Mouse (Mus musculus) brain, embryonic 14.5 days (tissue): ENCODE data around the gene Gabpb1. TPM values are rescaled to one million over a fixed set of nuclear protein-coding genes. Genes with fewer than 3 reads are reported as not detected.

Experiments used
- DNase-seq: peaks from one replicate; pipeline ENCODE4 v3.0.0-alpha.2; 2011; ENCODE audit warnings: low read depth
- CTCF ChIP-seq: fragments of 200-500 bp; IDR thresholded peaks from 2 replicates; pipeline ENCODE4 v1.5.1; 2012; ENCODE audit warnings: inconsistent platforms, mild to moderate bottlenecking, moderate library complexity, borderline replicate concordance; ENCODE audit not compliant: insufficient read depth, insufficient read length; ENCODE audit errors: extremely low read depth
- POLR2A ChIP-seq: fragments of 200-500 bp; IDR thresholded peaks from 2 replicates; pipeline ENCODE4 v1.6.1; 2012; ENCODE audit warnings: mild to moderate bottlenecking, inconsistent platforms, borderline replicate concordance; ENCODE audit not compliant: poor library complexity, insufficient read depth, insufficient read length, severe bottlenecking; ENCODE audit errors: extremely low read depth
- polyA plus RNA-seq: library from polyadenylated mRNA; depleted of rRNA; stranded (reverse); fragments of >200 nt; gene quantifications from 2 replicates; pipeline ENCODE4 v1.2.3, GENCODE M21; 2012; rRNA removed

Gabpb1 gene
- polyA plus RNA-seq, 1 experiment = 41.9 TPM

DNA sequence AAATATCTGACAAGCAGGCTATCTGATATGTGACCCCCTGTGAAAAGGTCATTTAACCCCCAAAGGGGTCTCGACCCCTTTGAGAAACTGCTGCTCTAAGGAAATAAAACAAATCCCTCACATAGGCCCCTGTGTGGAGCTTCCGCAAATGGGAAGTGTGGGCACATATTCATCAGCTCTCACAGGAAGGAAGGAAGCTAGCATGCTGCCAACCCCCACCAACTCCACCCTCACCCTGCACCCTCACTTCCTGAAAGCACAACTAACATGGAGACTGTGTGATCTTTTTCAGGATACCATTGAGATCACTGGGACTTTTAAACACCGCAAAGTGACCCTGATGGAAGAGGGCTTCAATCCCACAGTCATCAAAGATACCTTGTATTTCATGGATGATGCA, 88.7 kb downstream of the Gabpb1 start:
- DNase-seq = no peak
- TF ChIP-seq CTCF (no peak), POLR2A (no peak)

DNA sequence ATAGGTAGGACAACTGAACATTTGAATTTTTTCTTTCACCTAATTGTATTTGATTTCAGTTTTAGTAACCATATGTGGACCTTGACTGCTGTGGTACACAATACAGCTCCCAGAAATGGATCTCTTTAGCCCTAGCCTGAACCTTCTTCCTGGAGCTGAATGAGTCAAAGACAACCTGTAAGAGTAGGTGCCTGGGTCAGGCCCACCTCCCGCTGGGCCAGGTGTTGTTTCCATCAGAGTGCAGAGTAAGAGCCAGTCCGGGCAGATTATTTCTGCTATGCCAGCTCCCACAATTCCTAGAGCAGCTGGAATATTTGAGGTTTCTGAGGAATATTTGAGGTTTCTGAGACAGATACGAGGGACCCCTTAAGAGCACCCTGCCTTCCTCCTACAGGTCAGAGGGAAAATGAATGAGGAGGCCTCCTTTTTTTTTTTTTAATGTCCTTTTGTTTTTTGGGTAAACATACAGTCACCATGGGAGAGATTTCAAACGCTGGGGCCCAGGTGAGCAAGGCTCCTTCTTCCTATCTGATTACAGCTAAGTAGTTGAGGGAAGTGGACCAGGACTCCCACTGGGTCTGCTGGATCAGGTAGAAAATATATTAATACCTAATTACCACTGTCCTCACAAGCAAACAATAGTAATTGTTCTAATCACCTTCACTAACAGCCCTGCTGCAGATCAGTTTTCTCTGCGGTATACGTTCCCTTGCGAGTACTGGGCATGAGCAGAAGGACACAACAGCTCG, 91.3 kb downstream of the Gabpb1 start:
- DNase-seq = no peak
- no peak for TF ChIP-seq POLR2A
- TF ChIP-seq CTCF = no peak

DNA sequence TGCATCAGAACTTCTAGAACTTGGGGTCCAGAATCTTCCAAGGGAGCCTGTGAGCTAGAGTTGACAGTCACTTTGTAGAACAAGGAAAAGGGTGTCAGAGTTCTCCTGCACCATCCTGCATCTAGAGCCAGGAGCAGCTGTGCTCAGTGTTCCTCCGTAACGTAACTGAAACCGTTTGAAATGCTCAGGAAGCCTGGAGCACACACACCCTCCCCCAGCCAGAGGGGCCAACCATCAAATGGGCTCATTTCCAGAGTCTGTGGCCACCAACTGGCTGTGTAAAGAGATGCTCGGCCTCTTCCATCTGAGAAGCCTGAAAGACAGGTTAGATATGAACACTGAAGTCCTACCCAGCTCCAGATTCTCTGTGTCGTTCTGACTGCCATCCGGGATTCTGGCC, 92.2 kb downstream of the Gabpb1 start:
- DNase-seq = no peak
- TF ChIP-seq CTCF (no peak), POLR2A (no peak)

DNA sequence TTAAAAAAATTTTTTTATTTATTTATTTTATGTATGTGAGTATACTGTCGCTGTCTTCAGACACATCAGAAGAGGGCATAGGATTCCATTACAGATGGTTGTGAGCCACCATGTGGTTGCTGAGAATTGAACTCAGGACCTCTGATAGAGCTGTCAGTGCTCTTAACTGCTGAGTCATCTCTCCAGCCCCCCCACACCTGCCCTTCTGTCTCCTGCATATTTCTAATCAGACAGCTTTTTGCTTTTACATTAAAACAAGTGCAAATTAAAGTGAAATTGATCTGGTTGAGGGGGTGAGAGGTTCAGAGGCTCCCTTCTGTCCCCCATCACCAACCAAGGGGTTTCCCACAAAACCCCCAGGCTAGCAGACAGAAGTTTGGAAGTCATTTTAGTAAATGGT, 96.9 kb downstream of the Gabpb1 start:
- TF ChIP-seq POLR2A (no peak), CTCF (no peak)
- no peak for DNase-seq

Other genes with a start within 250 kb of the Gabpb1 start
- 0.05 and 0.08 TPM in 2 replicates for gene Atp8b4, start 175.7 kb downstream of the Gabpb1 start, polyA plus RNA-seq
- gene Slc27a2, start 123.9 kb downstream of the Gabpb1 start, polyA plus RNA-seq = 9.4 and 10.2 TPM in 2 replicates
- 2.0 and 2.2 TPM in 2 replicates for gene Hdc, start 57.0 kb downstream of the Gabpb1 start, polyA plus RNA-seq
- 28.0 and 28.8 TPM in 2 replicates for gene Usp8, start 31.0 kb upstream of the Gabpb1 start, polyA plus RNA-seq
- gene Usp50, start 107.1 kb upstream of the Gabpb1 start, polyA plus RNA-seq = 1.4 and 1.9 TPM in 2 replicates
- 34.5 and 39.4 TPM in 2 replicates for gene Trpm7, start 199.9 kb upstream of the Gabpb1 start, polyA plus RNA-seq